Mouse (Mus musculus): ENCODE results near the gene Gm28539. TPM values are rescaled to one million over a fixed set of nuclear protein-coding genes. Genes with fewer than 3 reads are reported as not detected.

The Gm28539 gene
- polyA plus RNA-seq, 2 experiments = not detected

- Histone ChIP-seq H3K27me3 (ENCODE audit: control insufficient read depth, insufficient read depth, low read length) (no peaks in the 10 kb centered on the region), H3K4me2 (ENCODE audit: low read depth) (no peak overlapping the region), H3K4me3 (ENCODE audit: insufficient read depth in 1 of 2, low read depth in 2 of 2, low read length in 2 of 2) (no peak overlapping the region), H3K27ac (no peak overlapping the region), H3K4me1 (replicated peaks; ENCODE audit: control insufficient read depth in 2 of 2, insufficient read depth in 2 of 2, low read length in 1 of 2) (no peaks in the 10 kb centered on the region), H3K36me3 (replicated peaks; ENCODE audit: control insufficient read depth, insufficient read depth, low read depth) (peaks cover 87% of the 10 kb centered on the region), H3K9me3 (ENCODE audit: control insufficient read depth, low read length) (no peaks in the 10 kb centered on the region), H3K9ac (replicated peaks) (no peak overlapping the region)
- DNase-seq (ENCODE audit: low read depth in 3 of 3, low spot score in 3 of 3) (no peak), ATAC-seq (ENCODE audit: insufficient read depth) (no peak)
- no peak for TF ChIP-seq EP300 (IDR thresholded peaks at IDR 0.05; ENCODE audit: low read depth)
- no peak for TF ChIP-seq CTCF (IDR thresholded peaks at IDR 0.05; ENCODE audit: low read depth)
- 82% methylated on average over 7 of the region's 7 CpGs for WGBS (ENCODE audit: insufficient replicate concordance)
Observed at GRCm38 (mm10) chr16:18796645-18797044, 39.7 kb upstream of the Gm28539 start.

- no peaks in the 10 kb centered on the region for H3K27me3 ChIP-seq (ENCODE audit: control insufficient read depth, insufficient read depth, low read length)
- no peak overlapping the region for H3K4me2 ChIP-seq (ENCODE audit: low read depth)
- no peaks in the 10 kb centered on the region for H3K9me3 ChIP-seq (ENCODE audit: control insufficient read depth, low read length)
- no peak overlapping the region for H3K4me3 ChIP-seq (ENCODE audit: insufficient read depth in 1 of 2, low read depth in 2 of 2, low read length in 2 of 2)
- TF ChIP-seq EP300 (IDR thresholded peaks at IDR 0.05; ENCODE audit: low read depth) (no peak), CTCF (IDR thresholded peaks at IDR 0.05; ENCODE audit: low read depth) (no peak)
- peaks cover 88% of the 10 kb centered on the region for H3K36me3 ChIP-seq (replicated peaks; ENCODE audit: control insufficient read depth, insufficient read depth, low read depth)
- WGBS (ENCODE audit: insufficient replicate concordance) = 85% methylated on average over 5 of the region's 5 CpGs
- DNase-seq (ENCODE audit: low read depth in 3 of 3, low spot score in 3 of 3) = no peak
- H3K4me1 ChIP-seq (replicated peaks; ENCODE audit: control insufficient read depth in 2 of 2, insufficient read depth in 2 of 2, low read length in 1 of 2) = no peaks in the 10 kb centered on the region
- no peak overlapping the region for H3K27ac ChIP-seq
- no peak overlapping the region for H3K9ac ChIP-seq (replicated peaks)
- no peak for ATAC-seq (ENCODE audit: insufficient read depth)
Observed at GRCm38 (mm10) chr16:18798151-18798550, 38.2 kb upstream of the Gm28539 start.

DNA sequence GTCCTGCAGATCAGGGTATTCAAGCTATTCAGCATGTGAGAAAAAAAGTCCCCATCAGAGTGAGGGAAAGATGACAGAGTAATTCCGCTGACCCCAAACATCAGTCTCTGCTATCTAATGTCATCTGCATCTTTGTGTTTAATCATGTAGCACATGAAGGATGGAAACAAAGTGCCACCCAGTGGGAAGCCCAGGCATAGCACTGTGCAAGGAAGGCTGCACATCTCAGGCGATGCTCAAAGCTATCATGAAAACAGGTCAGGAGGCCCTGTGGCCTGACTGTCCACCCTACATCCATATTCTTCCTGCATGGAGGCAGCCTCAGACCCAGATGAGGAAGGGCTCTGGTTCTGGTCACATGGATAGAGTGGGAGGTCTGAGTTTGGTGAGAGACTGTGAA, 37.5 kb upstream of the Gm28539 start:
- TF ChIP-seq EP300 (IDR thresholded peaks at IDR 0.05; ENCODE audit: low read depth) = no peak
- TF ChIP-seq CTCF (IDR thresholded peaks at IDR 0.05; ENCODE audit: low read depth) = peak; percentile 58
- H3K9me3 ChIP-seq (ENCODE audit: control insufficient read depth, low read length) = no peaks in the 10 kb centered on the region
- no peak overlapping the region for H3K9ac ChIP-seq (replicated peaks)
- DNase-seq (ENCODE audit: low read depth in 3 of 3, low spot score in 3 of 3) (no peak), ATAC-seq (ENCODE audit: insufficient read depth) (no peak)
- H3K4me3 ChIP-seq (ENCODE audit: insufficient read depth in 1 of 2, low read depth in 2 of 2, low read length in 2 of 2) = no peak overlapping the region
- H3K27me3 ChIP-seq (ENCODE audit: control insufficient read depth, insufficient read depth, low read length) = no peaks in the 10 kb centered on the region
- WGBS (ENCODE audit: insufficient replicate concordance) = 73% methylated on average over 2 of the region's 2 CpGs
- no peak overlapping the region for H3K4me2 ChIP-seq (ENCODE audit: low read depth)
- H3K27ac ChIP-seq = no peak overlapping the region
- peaks cover 85% of the 10 kb centered on the region for H3K36me3 ChIP-seq (replicated peaks; ENCODE audit: control insufficient read depth, insufficient read depth, low read depth)
- H3K4me1 ChIP-seq (replicated peaks; ENCODE audit: control insufficient read depth in 2 of 2, insufficient read depth in 2 of 2, low read length in 1 of 2) = no peaks in the 10 kb centered on the region

- no peak overlapping the region for H3K4me2 ChIP-seq (ENCODE audit: low read depth)
- H3K9ac ChIP-seq (replicated peaks) = no peak overlapping the region
- H3K27me3 ChIP-seq (ENCODE audit: control insufficient read depth, insufficient read depth, low read length) = no peaks in the 10 kb centered on the region
- peaks cover 5 to 6% of the 10 kb centered on the region in 2 experiments; a peak in 3 of 4 replicates for H3K4me1 ChIP-seq (replicated peaks; ENCODE audit: control insufficient read depth in 2 of 2, insufficient read depth in 2 of 2, low read length in 1 of 2)
- 87% methylated on average over 2 of the region's 2 CpGs for WGBS (ENCODE audit: insufficient replicate concordance)
- H3K36me3 ChIP-seq (replicated peaks; ENCODE audit: control insufficient read depth, insufficient read depth, low read depth) = peaks cover 77% of the 10 kb centered on the region
- H3K27ac ChIP-seq = no peak overlapping the region
- no peak for TF ChIP-seq CTCF (IDR thresholded peaks at IDR 0.05; ENCODE audit: low read depth)
- TF ChIP-seq EP300 (IDR thresholded peaks at IDR 0.05; ENCODE audit: low read depth) = no peak
- ATAC-seq (ENCODE audit: insufficient read depth) (no peak), DNase-seq (ENCODE audit: low read depth in 3 of 3, low spot score in 3 of 3) (no peak)
- no peaks in the 10 kb centered on the region for H3K9me3 ChIP-seq (ENCODE audit: control insufficient read depth, low read length)
- no peak overlapping the region for H3K4me3 ChIP-seq (ENCODE audit: insufficient read depth in 1 of 2, low read depth in 2 of 2, low read length in 2 of 2)
Observed at GRCm38 (mm10) chr16:18805746-18806145, 30.6 kb upstream of the Gm28539 start.

GRCm38 (mm10) chr16:18809001-18809400, 27.4 kb upstream of the Gm28539 start:
- no peak for DNase-seq (ENCODE audit: low read depth in 3 of 3, low spot score in 3 of 3)
- Histone ChIP-seq H3K4me2 (ENCODE audit: low read depth) (0 out of 2 replicates have a peak overlapping the region, but pooled peaks have one; percentile 7), H3K9me3 (ENCODE audit: control insufficient read depth, low read length) (no peaks in the 10 kb centered on the region), H3K9ac (replicated peaks) (no peak overlapping the region), H3K36me3 (replicated peaks; ENCODE audit: control insufficient read depth, insufficient read depth, low read depth) (peaks cover 55% of the 10 kb centered on the region), H3K4me3 (ENCODE audit: insufficient read depth in 1 of 2, low read depth in 2 of 2, low read length in 2 of 2) (no peak overlapping the region), H3K27me3 (ENCODE audit: control insufficient read depth, insufficient read depth, low read length) (no peaks in the 10 kb centered on the region), H3K4me1 (replicated peaks; ENCODE audit: control insufficient read depth in 2 of 2, insufficient read depth in 2 of 2, low read length in 1 of 2) (peaks cover 12 to 16% of the 10 kb centered on the region in 2 experiments; a peak in 3 of 4 replicates), H3K27ac (no peak overlapping the region)
- WGBS (ENCODE audit: insufficient replicate concordance) = 82% methylated on average over 5 of the region's 5 CpGs
- TF ChIP-seq CTCF (IDR thresholded peaks at IDR 0.05; ENCODE audit: low read depth) = no peak
- TF ChIP-seq EP300 (IDR thresholded peaks at IDR 0.05; ENCODE audit: low read depth) = no peak
- ATAC-seq (ENCODE audit: insufficient read depth) = no peak

All from liver, embryonic 14.5 days (tissue).